Mouse (Mus musculus) intestine, embryonic 14.5 days (tissue): ENCODE results near the gene Ctsk. TPM values are rescaled to one million over a fixed set of nuclear protein-coding genes. Genes with fewer than 3 reads are reported as not detected.

Experiments used
- ATAC-seq: fragments of 200-750 bp; cut with Nextera tagmentation; replicated peaks from 2 replicates; pipeline ENCODE4 v1.8.0; 2017; ENCODE audit warnings: low read depth, moderate number of reproducible peaks, moderate TSS enrichment, moderate library complexity; ENCODE audit not compliant: low FRiP score, low TSS enrichment
- DNase-seq: peaks from one replicate; pipeline ENCODE4 v3.0.0-alpha.2; 2018; ENCODE audit warnings: low spot score
- H3K27ac ChIP-seq: fragments of 300-500 bp; sonication (generic); 2 replicates; pipeline ENCODE4 v1.5.1; 2014; ENCODE audit warnings: low read depth, mild to moderate bottlenecking, control low read depth
- H3K27me3 ChIP-seq: fragments of 300-500 bp; sonication (generic); replicated peaks from 2 replicates; pipeline ENCODE4 v1.6.1; 2014; ENCODE audit warnings: low read length, control low read depth; ENCODE audit not compliant: control insufficient read depth, insufficient read depth
- H3K36me3 ChIP-seq: fragments of 300-500 bp; sonication (generic); 2 replicates; pipeline ENCODE4 v1.6.1; 2014; ENCODE audit warnings: low read length, control low read depth; ENCODE audit not compliant: control insufficient read depth, insufficient read depth
- H3K4me1 ChIP-seq: fragments of 300-500 bp; sonication (generic); replicated peaks from 2 replicates; pipeline ENCODE4 v1.6.1; 2014; ENCODE audit warnings: low read length, control low read depth, mixed read lengths; ENCODE audit not compliant: control insufficient read depth, insufficient read depth
- H3K4me2 ChIP-seq: fragments of 300-500 bp; sonication (generic); 2 replicates; pipeline ENCODE4 v1.6.1; 2014; ENCODE audit warnings: low read length
- H3K4me3 ChIP-seq: fragments of 300-500 bp; sonication (generic); 2 replicates; pipeline ENCODE4 v1.5.1; 2014; ENCODE audit warnings: low read depth, low read length, control low read depth, mixed read lengths
- H3K9ac ChIP-seq: fragments of 300-500 bp; sonication (generic); 2 replicates; pipeline ENCODE4 v1.6.1; 2014; ENCODE audit warnings: mild to moderate bottlenecking, low read length
- H3K9me3 ChIP-seq: fragments of 300-500 bp; sonication (generic); 2 replicates; pipeline ENCODE4 v1.6.1; 2016; ENCODE audit warnings: low read length, control low read depth; ENCODE audit not compliant: control insufficient read depth
- WGBS: fragments of 180-500 bp; shearing (Covaris S2); extraction: QIAGEN DNeasy Blood & Tissue Kit; methylation state at CpG from one replicate; pipeline ENCODE4 v1.1.7; 2014; 5-methylcytosine and 5-hydroxymethylcytosine counted together
- polyA plus RNA-seq: library from polyadenylated mRNA; unstranded; fragments of >200 nt; fragmentation: Nextera tagmentation; extraction: Ambion mirVana; gene quantifications from 2 replicates; pipeline ENCODE4 v1.2.1, GENCODE M21; 2014

Ctsk gene
- 8.1 and 9.3 TPM in 2 replicates for polyA plus RNA-seq

DNA sequence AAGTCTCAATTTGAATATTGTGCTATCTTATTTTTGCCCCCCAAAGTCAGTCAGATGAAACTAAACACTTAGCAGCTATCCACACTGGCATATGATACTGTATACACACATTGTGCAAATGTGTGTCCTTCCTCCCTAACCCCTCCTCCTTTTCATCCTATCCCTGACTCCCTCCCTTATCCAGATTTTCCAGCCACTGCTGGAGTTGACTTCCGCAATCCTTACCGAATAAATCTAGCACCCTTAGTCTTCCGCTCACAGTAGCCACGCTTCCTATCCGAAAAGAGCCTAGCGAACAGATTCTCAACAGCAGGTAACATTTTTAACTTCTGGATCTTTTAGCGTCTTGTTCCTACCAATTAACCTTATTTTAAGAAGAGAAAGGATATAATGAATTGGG is at the start of gene Ctsk:
TSS of gene Ctsk (plus strand) at position 233 of the 400 bp plus-strand sequence.
- DNase-seq (no peak), ATAC-seq (no peak)
- Histone ChIP-seq H3K27ac (peak within 1 kb of the TSS; percentile 40), H3K4me1 (no peaks in the 10 kb centered on the region), H3K27me3 (no peaks in the 10 kb centered on the region), H3K9ac (no peak within 1 kb of the TSS), H3K36me3 (peaks cover 27% of the 10 kb centered on the region), H3K4me3 (peak within 1 kb of the TSS; percentile 19), H3K9me3 (no peaks in the 10 kb centered on the region), H3K4me2 (peak within 1 kb of the TSS; percentile 49)
- WGBS, result 55% methylated on average over 7 of the region's 7 CpGs

DNA sequence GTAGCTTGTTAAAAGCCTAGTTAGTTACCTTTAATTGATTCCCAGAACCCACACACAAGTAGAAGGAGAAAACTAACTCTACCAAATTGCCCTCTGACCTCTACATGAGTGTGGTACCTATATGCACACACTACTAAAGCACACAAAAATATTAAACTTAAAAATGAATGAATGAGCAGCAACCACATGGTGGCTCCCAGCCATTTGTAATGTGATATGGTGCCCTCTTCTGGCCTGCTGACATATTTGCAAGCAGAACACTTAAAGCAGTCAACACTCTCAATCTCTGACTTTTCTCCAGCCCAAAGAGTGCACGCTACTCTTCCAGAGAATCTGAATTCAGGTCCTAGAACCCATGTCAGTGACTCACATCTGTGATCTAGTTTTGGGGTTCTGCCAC is 48.6 kb upstream of the Ctsk start:
- 0 out of 2 replicates have a peak, but pooled peaks have one; percentile 43 for ATAC-seq
- 52% methylated on average over 1 of the region's 1 CpGs for WGBS

DNA sequence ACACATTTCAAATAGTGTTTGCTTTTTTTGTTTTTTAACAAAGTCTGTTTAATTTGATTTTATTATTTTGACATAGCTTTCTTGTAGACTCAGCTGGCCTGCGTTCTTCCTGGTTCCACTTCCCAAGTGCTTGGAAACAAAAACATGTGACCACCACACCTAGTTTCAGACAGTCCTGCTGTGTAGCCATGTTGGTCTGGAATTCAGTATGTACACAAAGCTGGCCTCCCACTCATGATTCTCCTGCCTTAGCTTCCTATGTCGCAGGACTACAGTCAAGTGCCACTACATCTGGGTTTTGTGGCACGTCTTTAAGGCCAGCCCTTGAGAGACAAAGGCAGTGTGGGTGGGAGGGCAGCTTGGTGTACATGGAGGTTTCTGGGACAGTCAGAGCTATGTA is 48.1 kb upstream of the Ctsk start:
- ATAC-seq, result no peak

More for the DNA sequence above, 48.6 kb upstream of the Ctsk start:
- Histone ChIP-seq H3K9ac (no peak overlapping the region), H3K4me3 (no peak overlapping the region), H3K4me2 (no peak overlapping the region), H3K27me3 (no peaks in the 10 kb centered on the region), H3K9me3 (no peaks in the 10 kb centered on the region), H3K27ac (no peak overlapping the region), H3K36me3 (peaks cover 51% of the 10 kb centered on the region), H3K4me1 (no peaks in the 10 kb centered on the region)
- DNase-seq, result peak; percentile 70

DNA sequence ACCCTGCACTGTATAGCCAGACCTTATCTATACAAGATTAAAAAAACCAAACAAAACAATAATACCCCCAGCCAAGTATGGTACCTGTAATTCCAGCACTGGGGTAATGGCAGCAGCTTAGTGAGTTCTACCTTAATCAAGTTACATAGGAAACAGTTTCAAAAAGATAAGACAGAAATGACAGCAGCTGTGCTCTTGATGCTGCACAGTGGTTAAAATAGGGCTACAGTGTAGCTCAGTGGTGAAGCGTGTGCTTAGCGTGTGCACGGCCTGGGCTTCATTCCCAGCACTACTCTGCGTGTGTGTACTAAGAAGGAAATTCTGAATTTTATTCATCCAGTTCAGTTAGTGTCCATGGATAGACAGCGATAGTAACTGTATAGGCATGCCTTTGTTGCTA is 42.7 kb upstream of the Ctsk start:
- no peak overlapping the region for H3K4me3 ChIP-seq
- DNase-seq (no peak), ATAC-seq (no peak)
- no peak overlapping the region for H3K4me2 ChIP-seq
- H3K4me1 ChIP-seq, result no peaks in the 10 kb centered on the region
- peaks cover 56% of the 10 kb centered on the region for H3K36me3 ChIP-seq
- no peak overlapping the region for H3K9ac ChIP-seq
- WGBS, result 96% methylated on average over 5 of the region's 5 CpGs
- H3K9me3 ChIP-seq, result no peaks in the 10 kb centered on the region
- H3K27ac ChIP-seq, result no peak overlapping the region
- no peaks in the 10 kb centered on the region for H3K27me3 ChIP-seq

More for the DNA sequence above, 48.1 kb upstream of the Ctsk start:
- Histone ChIP-seq H3K9me3 (no peaks in the 10 kb centered on the region), H3K36me3 (peaks cover 51% of the 10 kb centered on the region), H3K27ac (no peak overlapping the region), H3K4me3 (no peak overlapping the region), H3K9ac (no peak overlapping the region), H3K4me1 (no peaks in the 10 kb centered on the region), H3K27me3 (no peaks in the 10 kb centered on the region), H3K4me2 (no peak overlapping the region)
- WGBS, result 98% methylated on average over 3 of the region's 3 CpGs
- DNase-seq, result no peak

DNA sequence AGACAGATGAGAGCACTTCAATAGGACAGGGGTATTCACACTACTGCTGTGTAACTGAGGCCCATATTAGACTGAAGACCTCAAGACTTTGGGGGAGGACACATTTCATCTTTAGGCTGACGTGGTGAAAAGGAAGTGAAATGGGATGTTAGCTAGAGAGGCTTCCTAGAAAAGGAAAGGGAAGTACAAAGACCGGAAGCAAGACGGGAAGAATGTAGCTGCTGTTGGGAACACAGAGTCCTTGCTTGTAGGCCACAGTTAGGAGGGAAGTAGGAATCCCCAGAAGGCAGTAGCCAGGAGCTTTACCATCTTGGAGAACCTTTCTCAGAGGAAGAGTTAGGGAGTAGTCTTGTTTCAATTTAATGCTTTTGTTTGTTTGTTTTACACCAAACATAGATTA is 41.3 kb upstream of the Ctsk start:
- Histone ChIP-seq H3K9me3 (no peaks in the 10 kb centered on the region), H3K4me2 (no peak overlapping the region), H3K9ac (no peak overlapping the region), H3K4me3 (no peak overlapping the region), H3K27me3 (no peaks in the 10 kb centered on the region), H3K4me1 (no peaks in the 10 kb centered on the region), H3K36me3 (peaks cover 55% of the 10 kb centered on the region), H3K27ac (no peak overlapping the region)
- no peak for ATAC-seq
- no peak for DNase-seq
- 84% methylated on average over 3 of the region's 3 CpGs for WGBS

DNA sequence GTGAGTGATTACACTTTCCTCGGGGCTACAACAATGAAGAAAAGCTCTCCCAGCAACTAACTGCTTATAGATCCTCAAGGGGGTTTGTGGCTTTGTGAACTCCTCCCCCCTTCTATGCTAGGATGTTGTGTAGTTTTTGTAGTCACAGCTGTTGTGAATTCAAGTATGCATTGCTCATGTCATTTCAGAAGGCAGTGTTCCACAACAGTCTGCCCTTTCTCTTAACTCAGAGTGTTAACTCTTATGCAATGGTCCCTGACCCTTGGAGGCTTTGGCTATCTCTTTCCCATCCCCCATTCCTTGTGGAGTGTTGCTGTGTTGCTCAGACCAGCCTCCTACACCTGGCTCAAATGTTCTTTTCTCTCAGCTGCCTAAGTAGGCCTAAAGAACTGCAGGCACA is 39.7 kb upstream of the Ctsk start:
- ATAC-seq, result no peak
- no peak overlapping the region for H3K4me2 ChIP-seq
- H3K4me1 ChIP-seq, result 0 out of 2 replicates have a peak, but pooled peaks cover 2% of the 10 kb centered on the region
- no peak overlapping the region for H3K9ac ChIP-seq
- no peak overlapping the region for H3K27ac ChIP-seq
- H3K4me3 ChIP-seq, result no peak overlapping the region
- no peaks in the 10 kb centered on the region for H3K27me3 ChIP-seq
- H3K36me3 ChIP-seq, result peaks cover 47% of the 10 kb centered on the region
- no peak for DNase-seq
- WGBS, result 68% methylated on average over 1 of the region's 1 CpGs
- H3K9me3 ChIP-seq, result no peaks in the 10 kb centered on the region

DNA sequence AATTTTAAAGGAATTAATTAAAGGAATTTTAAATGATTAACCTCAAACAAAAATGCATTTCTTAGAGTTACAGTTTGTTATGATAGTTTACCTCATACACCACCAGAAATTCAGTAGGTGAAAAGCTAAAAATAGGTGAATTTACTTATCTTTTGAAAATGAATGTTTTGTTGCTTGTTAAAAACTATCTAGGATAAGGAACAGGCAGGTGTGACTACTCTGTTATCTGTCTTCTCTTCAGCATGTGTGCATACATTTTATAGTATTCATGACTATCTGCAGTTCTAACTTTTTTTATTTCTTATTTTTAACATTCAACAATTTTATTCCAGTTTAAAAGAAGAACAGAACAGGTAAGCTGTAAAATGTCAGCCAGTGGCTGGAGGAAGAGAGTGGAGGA is 35.2 kb upstream of the Ctsk start:
- DNase-seq (no peak), ATAC-seq (no peak)
- Histone ChIP-seq H3K36me3 (peaks cover 63% of the 10 kb centered on the region), H3K9me3 (no peaks in the 10 kb centered on the region), H3K27ac (no peak overlapping the region), H3K4me1 (0 out of 2 replicates have a peak, but pooled peaks cover 3% of the 10 kb centered on the region), H3K9ac (no peak overlapping the region), H3K4me2 (no peak overlapping the region), H3K4me3 (no peak overlapping the region), H3K27me3 (no peaks in the 10 kb centered on the region)

DNA sequence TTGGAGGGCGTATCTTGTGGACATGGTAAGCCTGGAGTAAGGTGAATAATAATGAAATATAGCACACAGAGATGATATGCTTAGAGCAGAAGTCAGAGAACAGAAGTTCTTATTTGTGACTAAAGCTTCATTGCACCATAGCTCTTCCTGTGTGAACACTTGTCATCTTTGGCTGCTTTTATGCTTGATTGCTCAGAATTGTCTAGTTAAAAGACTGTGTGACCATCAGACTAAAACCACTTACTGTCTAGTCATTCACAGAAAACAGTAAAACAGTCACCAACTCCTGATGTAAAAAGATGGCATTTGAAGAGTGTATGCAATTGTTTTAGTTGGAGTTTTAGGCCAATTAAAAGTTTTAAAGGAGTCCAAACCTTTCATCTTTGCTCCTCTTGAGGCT is 20.1 kb upstream of the Ctsk start:
- no peak overlapping the region for H3K4me2 ChIP-seq
- no peak overlapping the region for H3K4me3 ChIP-seq
- H3K4me1 ChIP-seq, result no peaks in the 10 kb centered on the region
- H3K27me3 ChIP-seq, result no peaks in the 10 kb centered on the region
- no peak overlapping the region for H3K9ac ChIP-seq
- 92% methylated on average over 1 of the region's 1 CpGs for WGBS
- ATAC-seq (no peak), DNase-seq (no peak)
- H3K27ac ChIP-seq, result no peak overlapping the region
- H3K9me3 ChIP-seq, result no peaks in the 10 kb centered on the region
- H3K36me3 ChIP-seq, result peaks cover 84% of the 10 kb centered on the region

DNA sequence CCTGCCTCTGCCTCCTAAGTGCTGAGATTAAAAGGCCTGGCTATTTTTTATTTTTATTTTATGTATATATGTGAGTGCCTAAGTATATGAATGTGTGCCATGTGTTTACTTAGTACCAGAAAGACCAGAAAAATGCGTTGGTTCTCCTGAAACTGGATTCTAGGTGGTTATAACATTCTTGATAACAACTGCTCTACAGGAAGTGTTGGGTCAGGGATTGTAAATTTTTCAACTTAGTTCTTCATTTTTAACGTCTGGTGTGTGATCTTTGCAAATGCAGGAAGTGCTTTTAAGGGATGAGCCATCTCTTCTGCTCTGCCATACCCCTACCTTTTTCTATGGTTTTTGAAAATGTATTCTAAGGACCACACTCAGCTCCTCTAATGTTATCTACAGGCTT is 12.6 kb upstream of the Ctsk start:
- Histone ChIP-seq H3K36me3 (peaks cover 83% of the 10 kb centered on the region), H3K27me3 (no peaks in the 10 kb centered on the region), H3K9ac (no peak overlapping the region), H3K9me3 (no peaks in the 10 kb centered on the region), H3K4me3 (no peak overlapping the region), H3K27ac (no peak overlapping the region), H3K4me2 (no peak overlapping the region), H3K4me1 (no peaks in the 10 kb centered on the region)
- ATAC-seq (no peak), DNase-seq (no peak)
- WGBS, result 73% methylated on average over 2 of the region's 2 CpGs
